Mouse (Mus musculus) bone marrow, adult 2 months (tissue): ENCODE data around the gene Srsf10. TPM values are rescaled to one million over a fixed set of nuclear protein-coding genes. Genes with fewer than 3 reads are reported as not detected.

Experiments used
- H3K27ac ChIP-seq: fragments of 200-500 bp; 2 replicates; pipeline ENCODE4 v1.5.1; 2012; ENCODE audit warnings: low read depth, mild to moderate bottlenecking, control low read depth, inconsistent platforms, low read length; ENCODE audit not compliant: control insufficient read depth, poor library complexity, insufficient read depth
- H3K4me1 ChIP-seq: fragments of 200-500 bp; 2 replicates; pipeline ENCODE4 v1.6.1; 2011; ENCODE audit warnings: low read length; ENCODE audit not compliant: control insufficient read depth, insufficient read depth
- H3K4me3 ChIP-seq: fragments of 200-500 bp; replicated peaks from 2 replicates; pipeline ENCODE3; 2011; ENCODE audit warnings: mild to moderate bottlenecking, low read depth, low read length, control low read depth; ENCODE audit not compliant: control insufficient read depth
- CTCF ChIP-seq: fragments of 200-500 bp; IDR thresholded peaks from 2 replicates; pipeline ENCODE4 v1.5.1; 2011; ENCODE audit warnings: low read length, control low read depth; ENCODE audit not compliant: control insufficient read depth, insufficient read depth
- POLR2A ChIP-seq: fragments of 200-500 bp; IDR thresholded peaks from 2 replicates; pipeline ENCODE4 v1.6.1; 2011; ENCODE audit warnings: low read depth, mild to moderate bottlenecking, control low read depth, low read length, borderline replicate concordance; ENCODE audit not compliant: control insufficient read depth
- WGBS: fragments of 180-500 bp; shearing (Covaris S2); methylation state at CpG from one replicate; pipeline ENCODE4 v1.1.7; 2018; 5-methylcytosine and 5-hydroxymethylcytosine counted together
- polyA plus RNA-seq: library from polyadenylated mRNA; stranded (reverse); fragments of >200 nt; gene quantifications from 2 replicates; pipeline ENCODE4 v1.2.4, GENCODE M21; 2011; ENCODE audit warnings: low replicate concordance; ENCODE audit not compliant: missing spikeins, insufficient read depth, insufficient read length

The Srsf10 gene
- polyA plus RNA-seq, 1 experiment = 300 TPM

GRCm38 (mm10) chr4:135883881-135884516 lies 28.5 kb downstream of the Srsf10 start:
- no peak overlapping the region for H3K4me3 ChIP-seq
- H3K27ac ChIP-seq = no peak overlapping the region
- 0 out of 2 replicates have a peak, but pooled peaks cover 1% of the 10 kb centered on the region for H3K4me1 ChIP-seq
- WGBS = 35% methylated on average over 7 of the region's 7 CpGs
- TF ChIP-seq POLR2A (no peak), CTCF (no peak)

DNA sequence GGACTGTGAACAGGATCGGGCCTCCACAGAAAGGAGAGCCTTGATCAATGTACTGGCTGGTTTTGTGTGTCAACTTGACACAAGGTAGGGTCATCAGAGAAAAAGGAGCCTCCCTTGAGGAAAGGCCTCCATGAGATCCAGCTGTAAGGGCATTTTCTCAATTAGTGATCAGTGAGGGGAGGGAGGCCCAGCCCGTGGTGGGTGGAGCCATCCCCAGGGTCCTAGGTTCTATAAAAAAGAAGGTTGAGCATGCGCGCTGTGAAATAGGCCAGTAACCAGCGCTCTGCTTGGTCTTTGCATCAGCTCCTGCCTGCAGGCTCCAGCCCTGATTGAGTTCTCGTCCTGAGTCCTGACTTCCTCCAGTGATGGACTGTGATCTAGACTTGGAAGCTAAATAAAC lies 29.0 kb downstream of the Srsf10 start:
- Histone ChIP-seq H3K4me3 (no peak overlapping the region), H3K4me1 (0 out of 2 replicates have a peak, but pooled peaks cover 1% of the 10 kb centered on the region), H3K27ac (no peak overlapping the region)
- WGBS = 83% methylated on average over 6 of the region's 6 CpGs
- TF ChIP-seq POLR2A (no peak), CTCF (no peak)

GRCm38 (mm10) chr4:135885676-135886075 lies 30.1 kb downstream of the Srsf10 start:
- 89% methylated on average over 12 of the region's 12 CpGs for WGBS
- no peak for TF ChIP-seq CTCF
- TF ChIP-seq POLR2A = no peak
- Histone ChIP-seq H3K27ac (no peak overlapping the region), H3K4me3 (no peak overlapping the region), H3K4me1 (peaks cover 1% of the 10 kb centered on the region; the same call in 1 of the 2 replicates)

- no peak overlapping the region for H3K4me3 ChIP-seq
- H3K4me1 ChIP-seq = peaks cover 3% of the 10 kb centered on the region; the same call in 1 of the 2 replicates
- WGBS = 76% methylated on average over 4 of the region's 4 CpGs
- TF ChIP-seq POLR2A = no peak
- no peak for TF ChIP-seq CTCF
- no peak overlapping the region for H3K27ac ChIP-seq
These were observed 30.6 kb downstream of the Srsf10 start for GRCm38 (mm10) chr4:135886184-135886583.

- H3K27ac ChIP-seq = no peak overlapping the region
- peaks cover 4% of the 10 kb centered on the region; the same call in 1 of the 2 replicates for H3K4me1 ChIP-seq
- WGBS = 87% methylated on average over 24 of the region's 24 CpGs
- no peak for TF ChIP-seq CTCF
- peak; percentile 11; the same call in 1 of the 2 replicates for TF ChIP-seq POLR2A
- no peak overlapping the region for H3K4me3 ChIP-seq
These were observed 33.0 kb downstream of the Srsf10 start for GRCm38 (mm10) chr4:135888448-135889057.

DNA sequence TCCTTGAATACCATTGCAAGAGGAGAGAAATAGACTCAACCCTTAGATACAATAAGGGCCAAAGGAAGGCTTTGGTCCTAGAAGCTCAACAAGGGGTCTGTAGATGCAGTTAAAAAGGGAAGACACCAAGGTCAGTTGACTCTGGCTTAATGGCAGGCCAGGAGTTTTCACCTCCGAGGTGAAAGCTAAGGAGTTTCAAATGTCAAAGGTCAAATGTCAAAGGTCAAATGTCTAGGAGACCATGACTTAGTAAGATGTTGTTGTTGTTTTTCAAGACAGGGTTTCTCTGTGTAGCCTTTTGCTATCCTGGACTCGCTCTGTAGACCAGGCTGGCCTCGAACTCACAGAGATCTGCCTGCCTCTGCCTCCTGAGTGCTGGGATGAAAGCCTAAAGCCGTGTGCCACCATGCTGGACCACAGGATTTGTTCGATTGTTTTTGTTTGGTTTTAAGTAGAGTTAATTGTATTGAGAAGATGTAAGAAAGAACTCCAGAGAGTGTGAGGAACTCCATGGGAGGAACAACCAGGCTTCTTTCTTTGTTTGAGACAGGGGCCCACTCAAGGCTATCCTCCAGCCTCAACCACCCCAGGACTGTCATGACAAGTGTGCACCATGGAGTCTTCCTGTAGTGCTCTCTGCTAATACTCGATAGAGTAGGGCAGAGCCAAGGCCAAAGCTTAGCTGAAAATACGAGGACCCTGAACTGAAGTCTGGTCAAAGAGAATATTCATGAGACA lies 33.8 kb downstream of the Srsf10 start:
- H3K4me3 ChIP-seq = no peak overlapping the region
- no peak overlapping the region for H3K27ac ChIP-seq
- peaks cover 6% of the 10 kb centered on the region; the same call in 1 of the 2 replicates for H3K4me1 ChIP-seq
- TF ChIP-seq CTCF (no peak), POLR2A (no peak)
- 80% methylated on average over 7 of the region's 7 CpGs for WGBS

DNA sequence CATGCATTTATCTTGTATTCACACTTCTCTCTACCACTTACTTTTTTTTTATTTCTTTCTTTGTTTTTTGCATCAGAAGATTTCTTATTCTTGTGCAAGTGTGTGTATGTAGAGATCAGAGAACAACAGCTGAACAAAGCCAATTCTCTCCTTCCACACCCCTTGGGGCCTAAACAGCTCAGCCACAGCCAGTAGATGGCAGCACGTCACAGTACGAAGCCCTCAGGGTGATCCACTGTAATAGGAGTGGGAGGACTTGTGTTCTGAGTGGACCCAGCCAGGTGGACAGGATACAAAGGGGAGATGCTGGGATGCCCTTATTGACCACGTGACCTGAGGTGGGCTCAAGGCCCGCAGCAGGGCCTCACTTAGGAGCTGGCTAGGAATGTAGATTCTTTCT lies 34.3 kb downstream of the Srsf10 start:
- TF ChIP-seq POLR2A (no peak), CTCF (peak; percentile 99)
- 5% methylated on average over 4 of the region's 4 CpGs for WGBS
- peaks cover 6% of the 10 kb centered on the region; the same call in 1 of the 2 replicates for H3K4me1 ChIP-seq
- no peak overlapping the region for H3K4me3 ChIP-seq
- H3K27ac ChIP-seq = no peak overlapping the region

DNA sequence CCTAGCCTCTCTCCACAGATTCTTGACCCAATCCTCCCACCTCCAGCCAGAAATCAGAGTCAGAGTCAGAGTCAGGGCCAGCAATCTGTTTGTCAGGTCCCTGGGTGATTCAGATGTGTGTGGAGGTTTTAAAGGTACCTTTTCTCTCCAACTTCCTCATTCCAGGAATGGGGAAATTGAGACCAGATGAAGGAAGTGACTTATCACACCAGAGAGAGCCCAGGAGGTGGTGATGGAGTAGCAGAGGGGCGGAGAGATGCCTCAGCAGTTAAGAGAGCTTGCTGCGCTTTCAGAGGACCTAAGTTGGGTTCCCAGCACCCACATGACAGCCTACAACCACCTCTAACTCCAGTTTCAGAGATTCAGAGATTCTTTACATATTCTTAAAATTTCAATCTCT lies 36.0 kb downstream of the Srsf10 start:
- TF ChIP-seq POLR2A (no peak), CTCF (no peak)
- WGBS = 47% methylated on average over 2 of the region's 2 CpGs
- Histone ChIP-seq H3K4me3 (no peak overlapping the region), H3K4me1 (peaks cover 6% of the 10 kb centered on the region; the same call in 1 of the 2 replicates), H3K27ac (peak overlapping the region; percentile 74; the same call in 1 of the 2 replicates)

GRCm38 (mm10) chr4:135892884-135893283 lies 37.3 kb downstream of the Srsf10 start:
- 37% methylated on average over 4 of the region's 4 CpGs for WGBS
- H3K4me3 ChIP-seq = no peak overlapping the region
- no peak overlapping the region for H3K27ac ChIP-seq
- no peak for TF ChIP-seq POLR2A
- TF ChIP-seq CTCF = peak; percentile 18; the same call in 1 of the 2 replicates
- H3K4me1 ChIP-seq = peaks cover 11% of the 10 kb centered on the region; the same call in 1 of the 2 replicates
